Mouse (Mus musculus) embryo, embryonic 11.5 days (tissue): Measurements from ENCODE around the gene Ifnar1.

Experiments used
- DNase-seq: peaks from one replicate; pipeline ENCODE4 v3.0.0-alpha.2; 2012; ENCODE audit warnings: low read depth, low spot score

Gene Ifnar1

GRCm38 (mm10) chr16:91461066-91461638 lies 23.9 kb upstream of the Ifnar1 start:
- DNase-seq, result no peak

DNA sequence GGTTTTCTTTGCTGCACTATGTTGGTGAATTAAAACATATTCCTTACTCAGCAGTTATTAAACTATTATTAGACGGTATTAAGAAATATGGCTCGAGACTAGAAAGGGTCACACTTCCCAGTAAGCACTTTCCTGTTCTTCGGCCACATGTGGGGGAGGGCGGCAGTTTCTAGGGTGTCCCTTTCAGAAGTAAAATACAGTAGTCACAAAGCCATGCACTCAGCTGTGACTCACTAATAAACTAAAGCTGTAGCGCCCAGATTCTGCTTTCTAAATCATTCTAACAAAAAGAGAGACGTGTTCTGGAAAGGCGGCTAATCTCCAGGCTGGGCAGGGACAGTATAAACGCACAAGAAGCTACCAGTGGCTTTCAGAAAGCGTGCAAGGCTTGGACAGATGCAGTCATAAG lies 23.3 kb upstream of the Ifnar1 start:
- no peak for DNase-seq

- no peak for DNase-seq
These were observed 22.4 kb upstream of the Ifnar1 start for GRCm38 (mm10) chr16:91462644-91463043.

GRCm38 (mm10) chr16:91463400-91463799 lies 21.6 kb upstream of the Ifnar1 start:
- DNase-seq, result no peak

DNA sequence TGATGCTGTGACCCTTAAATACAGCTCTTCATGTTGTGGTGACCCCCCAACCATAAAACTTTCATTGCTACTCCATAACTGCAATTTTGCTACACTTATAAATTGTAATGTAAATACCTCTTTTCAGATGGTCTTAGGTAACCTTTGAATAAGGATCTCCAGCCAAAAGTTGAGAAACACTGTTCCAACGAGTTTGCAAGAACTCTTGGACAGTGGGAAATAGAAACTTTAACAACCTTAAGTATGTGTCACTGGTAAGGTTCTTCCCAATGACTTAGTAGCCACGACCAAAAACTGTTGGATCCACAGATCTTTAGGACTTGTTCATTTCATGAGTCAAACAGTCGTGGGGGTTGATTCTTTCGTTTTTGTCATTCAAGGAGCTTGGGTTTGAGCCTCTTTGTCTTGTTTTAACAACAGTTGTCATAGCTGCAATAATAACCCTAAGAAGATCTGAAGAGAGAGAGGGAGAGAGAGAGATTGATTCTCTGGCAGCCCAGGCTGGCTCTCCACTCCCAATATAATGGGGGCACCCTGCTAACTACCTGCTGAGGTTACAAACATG lies 21.1 kb upstream of the Ifnar1 start:
- no peak for DNase-seq

- peak; percentile 83 for DNase-seq
These were observed 20.2 kb upstream of the Ifnar1 start for GRCm38 (mm10) chr16:91464594-91465504.

- no peak for DNase-seq
These were observed 19.4 kb upstream of the Ifnar1 start for GRCm38 (mm10) chr16:91465505-91466240.

DNA sequence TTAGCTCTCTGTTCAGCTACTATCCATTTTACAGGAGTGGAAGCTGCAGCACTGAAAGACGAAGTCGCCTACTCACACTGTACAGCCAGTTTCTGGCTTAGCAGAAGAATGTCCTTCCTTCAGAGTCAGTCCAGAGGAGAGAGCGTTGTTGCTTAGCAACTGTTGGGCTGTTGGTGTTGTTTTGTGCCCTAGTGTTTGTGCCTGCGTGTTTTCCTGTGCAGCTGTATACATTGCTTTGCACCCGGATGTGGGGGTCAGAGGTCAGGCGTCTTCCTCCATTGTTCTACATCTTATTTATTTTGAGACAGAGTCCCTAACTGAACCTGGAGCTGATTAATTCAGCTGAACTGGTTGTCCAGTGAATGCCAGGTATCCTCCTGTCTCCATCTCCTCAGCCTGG lies 18.5 kb upstream of the Ifnar1 start:
- no peak for DNase-seq

GRCm38 (mm10) chr16:91470470-91470869 lies 14.6 kb upstream of the Ifnar1 start:
- no peak for DNase-seq

GRCm38 (mm10) chr16:91471481-91471880 lies 13.6 kb upstream of the Ifnar1 start:
- DNase-seq, result no peak

GRCm38 (mm10) chr16:91475753-91476152 lies 9.3 kb upstream of the Ifnar1 start:
- no peak for DNase-seq

GRCm38 (mm10) chr16:91478067-91478466 lies 7.0 kb upstream of the Ifnar1 start:
- no peak for DNase-seq

GRCm38 (mm10) chr16:91480517-91480916 lies 4.5 kb upstream of the Ifnar1 start:
- DNase-seq, result no peak

DNA sequence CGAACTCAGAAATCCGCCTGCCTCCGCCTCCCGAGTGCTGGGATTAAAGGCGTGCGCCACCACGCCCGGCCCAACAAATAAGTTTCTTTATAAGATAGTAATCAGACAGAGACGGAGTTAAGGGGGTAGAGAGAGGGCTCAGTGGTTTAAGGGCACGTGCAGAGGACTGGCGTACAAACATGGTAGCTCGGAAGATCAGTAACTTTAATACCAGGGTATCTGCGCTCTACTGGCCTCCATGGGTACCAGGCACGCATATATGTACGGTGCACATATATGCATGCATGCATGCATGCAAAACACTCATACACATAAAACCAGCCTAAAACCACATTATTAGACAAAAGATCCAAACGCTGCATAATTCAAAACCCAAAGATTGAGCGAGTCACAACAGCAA lies 651 bp upstream of the Ifnar1 start:
- no peak for DNase-seq

DNA sequence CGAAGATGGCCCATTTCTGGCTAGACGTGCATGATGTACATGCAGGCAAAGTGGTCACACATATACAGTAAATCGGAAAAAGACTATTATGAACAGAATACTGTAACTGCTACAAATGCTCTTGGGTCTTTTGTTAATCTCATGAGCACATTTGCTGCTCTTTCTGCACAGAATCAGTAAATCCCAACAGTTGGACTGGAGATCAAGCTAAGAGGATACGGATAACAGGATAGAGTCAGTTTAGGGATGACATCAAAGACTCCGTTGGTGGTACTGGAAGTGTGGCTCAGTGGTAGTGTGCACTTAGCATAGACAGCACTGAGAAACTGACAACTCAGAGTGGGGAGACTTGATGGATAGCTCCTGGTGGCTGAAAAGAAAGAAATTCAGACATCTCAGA lies 803 bp downstream of the Ifnar1 start:
- no peak for DNase-seq

DNA sequence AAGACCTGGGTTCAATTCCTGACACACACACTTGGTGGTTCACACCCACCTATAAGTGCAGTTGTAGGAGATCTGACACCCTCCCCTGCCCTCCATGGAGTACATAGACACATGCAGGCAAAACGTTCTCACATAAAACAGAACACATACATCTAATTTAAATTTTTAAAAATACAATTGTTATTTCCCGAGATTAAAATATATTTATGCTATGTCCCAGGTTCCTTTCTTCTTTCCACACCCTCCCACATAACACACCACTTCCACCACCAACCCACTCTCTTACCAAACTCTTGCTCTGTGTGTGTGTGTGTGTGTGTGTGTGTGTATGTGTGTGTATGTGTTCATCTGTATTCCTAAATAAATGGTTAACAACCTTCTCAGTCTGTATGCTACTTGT lies 3.0 kb downstream of the Ifnar1 start:
- no peak for DNase-seq

DNA sequence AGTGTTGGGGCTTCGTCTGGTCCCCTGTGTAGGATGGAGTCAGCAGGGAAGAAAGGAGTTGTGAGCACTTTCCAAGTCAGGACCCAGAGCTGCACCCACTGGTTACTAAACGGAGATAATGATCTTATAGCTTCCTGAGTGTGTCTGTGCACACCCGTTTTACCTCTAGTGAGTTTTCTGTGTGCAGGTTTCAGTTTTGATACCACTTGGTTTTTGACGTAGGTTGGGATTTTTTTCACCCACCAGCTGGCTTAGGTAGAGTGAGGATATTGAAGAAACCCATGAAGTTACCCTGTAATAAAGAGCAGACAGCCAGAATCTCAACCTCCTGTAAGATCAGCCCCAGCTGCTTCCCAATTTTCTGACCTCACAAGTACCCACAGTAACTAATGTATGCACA lies 5.9 kb downstream of the Ifnar1 start:
- DNase-seq, result no peak

DNA sequence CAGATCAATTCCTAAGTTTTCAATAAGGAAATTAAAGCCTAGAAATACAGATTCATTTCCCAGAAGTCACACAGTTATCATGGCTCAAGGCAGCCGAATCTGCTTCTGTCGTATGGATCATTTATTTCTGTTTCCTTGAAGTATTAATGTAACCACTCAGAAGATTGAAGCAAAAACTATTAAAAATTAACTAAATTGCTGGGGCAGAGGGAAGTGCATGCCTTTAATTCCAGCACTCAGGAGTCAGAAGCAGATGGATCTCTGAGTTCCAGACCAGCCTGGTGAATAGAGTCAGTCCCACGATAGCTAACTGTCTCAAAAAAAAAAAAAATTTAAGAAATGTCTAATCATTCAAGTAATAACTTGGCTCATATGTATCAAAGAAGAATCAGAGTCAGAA lies 6.4 kb downstream of the Ifnar1 start:
- DNase-seq, result no peak

GRCm38 (mm10) chr16:91495501-91495900 lies 10.5 kb downstream of the Ifnar1 start:
- DNase-seq, result no peak

DNA sequence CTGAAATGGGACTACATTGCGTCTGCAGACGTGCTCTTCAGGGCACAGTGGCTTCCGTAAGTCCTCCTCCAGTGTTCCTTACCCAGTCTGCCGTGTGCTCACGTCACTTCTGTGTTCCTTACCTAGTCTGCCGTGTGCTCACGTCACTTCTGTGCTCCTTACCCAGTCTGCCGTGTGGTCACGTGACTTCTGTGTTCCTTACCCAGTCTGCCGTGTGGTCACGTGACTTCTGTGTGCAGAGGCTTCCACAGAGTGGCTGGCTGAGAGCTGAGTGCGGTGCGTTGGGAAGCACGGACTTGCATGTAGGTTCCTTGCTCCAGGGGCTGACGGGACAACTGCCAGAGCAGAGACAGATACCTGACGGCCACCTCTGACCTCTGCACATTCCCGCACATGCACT lies 11.2 kb downstream of the Ifnar1 start:
- no peak for DNase-seq

GRCm38 (mm10) chr16:91496766-91497165 lies 11.7 kb downstream of the Ifnar1 start:
- no peak for DNase-seq

- no peak for DNase-seq
These were observed 13.0 kb downstream of the Ifnar1 start for GRCm38 (mm10) chr16:91498041-91498440.
